Mouse (Mus musculus): ENCODE results near the gene Tmem170b. TPM values are rescaled to one million over a fixed set of nuclear protein-coding genes. Genes with fewer than 3 reads are reported as not detected.

Gene Tmem170b
- polyA plus RNA-seq, 1 experiment from 2014 or later, result 4.9 TPM

GRCm38 (mm10) chr13:41571368-41572350 is 34.0 kb upstream of the Tmem170b start:
- ATAC-seq (ENCODE audit: low FRiP score, low TSS enrichment), result 0 out of 2 replicates have a peak, but pooled peaks have one; percentile 67

GRCm38 (mm10) chr13:41572351-41572735 is 33.4 kb upstream of the Tmem170b start:
- 0 out of 2 replicates have a peak, but pooled peaks have one; percentile 10 for ATAC-seq (ENCODE audit: low FRiP score, low TSS enrichment)

More at GRCm38 (mm10) chr13:41571368-41572350, 34.0 kb upstream of the Tmem170b start:
- Histone ChIP-seq H3K4me3 (ENCODE audit: low read depth, low read length) (no peak overlapping the region), H3K27ac (replicated peaks) (no peak overlapping the region), H3K9me3 (ENCODE audit: control insufficient read depth, low read length) (no peaks in the 10 kb centered on the region), H3K4me2 (replicated peaks; ENCODE audit: low read depth) (no peak overlapping the region), H3K27me3 (ENCODE audit: control insufficient read depth, insufficient read depth, low read length) (no peaks in the 10 kb centered on the region), H3K4me1 (replicated peaks; ENCODE audit: control insufficient read depth, insufficient read depth) (no peaks in the 10 kb centered on the region), H3K36me3 (ENCODE audit: control insufficient read depth, insufficient read depth, low read length) (no peaks in the 10 kb centered on the region), H3K9ac (ENCODE audit: low read length) (no peak overlapping the region)
- 41% methylated on average over 13 of the region's 13 CpGs for WGBS
- peak; percentile 80 for DNase-seq (ENCODE audit: low spot score)
- peak; percentile 100 for TF ChIP-seq CTCF (IDR thresholded peaks at IDR 0.05; ENCODE audit: low read depth)
- TF ChIP-seq EP300 (optimal IDR thresholded peaks at IDR 0.05), result no peak

GRCm38 (mm10) chr13:41573126-41573846 is 32.4 kb upstream of the Tmem170b start:
- H3K27me3 ChIP-seq (ENCODE audit: control insufficient read depth, insufficient read depth, low read length), result no peaks in the 10 kb centered on the region
- ATAC-seq (ENCODE audit: low FRiP score, low TSS enrichment) (no peak), DNase-seq (ENCODE audit: low spot score) (no peak)
- H3K4me3 ChIP-seq (ENCODE audit: low read depth, low read length), result no peak overlapping the region
- no peaks in the 10 kb centered on the region for H3K4me1 ChIP-seq (replicated peaks; ENCODE audit: control insufficient read depth, insufficient read depth)
- no peak; the same call in 1 of the 2 replicates for TF ChIP-seq CTCF (IDR thresholded peaks at IDR 0.05; ENCODE audit: low read depth)
- H3K27ac ChIP-seq (replicated peaks), result no peak overlapping the region
- WGBS, result 45% methylated on average over 4 of the region's 4 CpGs
- H3K9me3 ChIP-seq (ENCODE audit: control insufficient read depth, low read length), result no peaks in the 10 kb centered on the region
- H3K9ac ChIP-seq (ENCODE audit: low read length), result no peak overlapping the region
- no peak overlapping the region for H3K4me2 ChIP-seq (replicated peaks; ENCODE audit: low read depth)
- H3K36me3 ChIP-seq (ENCODE audit: control insufficient read depth, insufficient read depth, low read length), result no peaks in the 10 kb centered on the region

More at GRCm38 (mm10) chr13:41572351-41572735, 33.4 kb upstream of the Tmem170b start:
- TF ChIP-seq CTCF (IDR thresholded peaks at IDR 0.05; ENCODE audit: low read depth) (no peak), EP300 (optimal IDR thresholded peaks at IDR 0.05) (no peak)
- Histone ChIP-seq H3K9me3 (ENCODE audit: control insufficient read depth, low read length) (no peaks in the 10 kb centered on the region), H3K4me1 (replicated peaks; ENCODE audit: control insufficient read depth, insufficient read depth) (no peaks in the 10 kb centered on the region), H3K36me3 (ENCODE audit: control insufficient read depth, insufficient read depth, low read length) (no peaks in the 10 kb centered on the region), H3K27me3 (ENCODE audit: control insufficient read depth, insufficient read depth, low read length) (no peaks in the 10 kb centered on the region), H3K4me2 (replicated peaks; ENCODE audit: low read depth) (no peak overlapping the region), H3K27ac (replicated peaks) (no peak overlapping the region), H3K4me3 (ENCODE audit: low read depth, low read length) (no peak overlapping the region), H3K9ac (ENCODE audit: low read length) (no peak overlapping the region)
- WGBS, result 45% methylated on average over 4 of the region's 4 CpGs
- DNase-seq (ENCODE audit: low spot score), result no peak

- H3K9ac ChIP-seq (ENCODE audit: low read length), result no peak overlapping the region
- H3K4me1 ChIP-seq (replicated peaks; ENCODE audit: control insufficient read depth, insufficient read depth), result no peaks in the 10 kb centered on the region
- H3K27me3 ChIP-seq (ENCODE audit: control insufficient read depth, insufficient read depth, low read length), result no peaks in the 10 kb centered on the region
- no peaks in the 10 kb centered on the region for H3K9me3 ChIP-seq (ENCODE audit: control insufficient read depth, low read length)
- no peak overlapping the region for H3K27ac ChIP-seq (replicated peaks)
- H3K36me3 ChIP-seq (ENCODE audit: control insufficient read depth, insufficient read depth, low read length), result no peaks in the 10 kb centered on the region
- no peak for TF ChIP-seq EP300 (optimal IDR thresholded peaks at IDR 0.05)
- TF ChIP-seq CTCF (IDR thresholded peaks at IDR 0.05; ENCODE audit: low read depth), result no peak
- 43% methylated on average over 4 of the region's 4 CpGs for WGBS
- no peak overlapping the region for H3K4me3 ChIP-seq (ENCODE audit: low read depth, low read length)
- DNase-seq (ENCODE audit: low spot score), result no peak
- no peak overlapping the region for H3K4me2 ChIP-seq (replicated peaks; ENCODE audit: low read depth)
- ATAC-seq (ENCODE audit: low FRiP score, low TSS enrichment), result no peak
These were observed 24.6 kb upstream of the Tmem170b start for GRCm38 (mm10) chr13:41581058-41581457.

GRCm38 (mm10) chr13:41583666-41584357 is 21.9 kb upstream of the Tmem170b start:
- Histone ChIP-seq H3K27ac (replicated peaks) (peak overlapping the region; percentile 24; the same call in 1 of the 2 replicates), H3K4me2 (replicated peaks; ENCODE audit: low read depth) (peak overlapping the region; percentile 26; the same call in 1 of the 2 replicates), H3K4me3 (ENCODE audit: low read depth, low read length) (peak overlapping the region; percentile 19; the same call in 1 of the 2 replicates), H3K36me3 (ENCODE audit: control insufficient read depth, insufficient read depth, low read length) (no peaks in the 10 kb centered on the region), H3K27me3 (ENCODE audit: control insufficient read depth, insufficient read depth, low read length) (no peaks in the 10 kb centered on the region), H3K9me3 (ENCODE audit: control insufficient read depth, low read length) (no peaks in the 10 kb centered on the region), H3K4me1 (replicated peaks; ENCODE audit: control insufficient read depth, insufficient read depth) (no peaks in the 10 kb centered on the region), H3K9ac (ENCODE audit: low read length) (no peak overlapping the region)
- 56% methylated on average over 7 of the region's 7 CpGs for WGBS
- TF ChIP-seq EP300 (optimal IDR thresholded peaks at IDR 0.05), result no peak
- no peak for TF ChIP-seq CTCF (IDR thresholded peaks at IDR 0.05; ENCODE audit: low read depth)
- ATAC-seq (ENCODE audit: low FRiP score, low TSS enrichment) (no peak), DNase-seq (ENCODE audit: low spot score) (no peak)

All from stomach, postnatal 0 days (tissue).